Mouse (Mus musculus) Muller cell, postnatal 12 days (primary cell): ENCODE data around the gene Unc119b.
A peak's percentile ranks its signal among the peaks of the same experiment; 100 is the strongest.
"Not testable (repeated sequence)": the region's sequence is repeated elsewhere in the genome, so short reads cannot be mapped to it uniquely, and the experiment has no call there.

ENCODE experiments used
- DNase-seq: peaks from one replicate; pipeline ENCODE4 v3.0.0-alpha.2; 2015; ENCODE audit errors: inconsistent ontology term

Gene Unc119b

GRCm38 (mm10) chr5:115139124-115139523 lies 4.3 kb upstream of the Unc119b start:
- DNase-seq = no peak

GRCm38 (mm10) chr5:115133358-115134066 lies 1.3 kb downstream of the Unc119b start:
- DNase-seq = no peak

GRCm38 (mm10) chr5:115132465-115132864 lies 2.3 kb downstream of the Unc119b start:
- no peak for DNase-seq

GRCm38 (mm10) chr5:115129328-115129727 lies 5.4 kb downstream of the Unc119b start:
- DNase-seq = no peak

GRCm38 (mm10) chr5:115127421-115128179 lies 7.2 kb downstream of the Unc119b start:
- no peak for DNase-seq

- no peak for DNase-seq
These were observed 8.0 kb downstream of the Unc119b start for GRCm38 (mm10) chr5:115126578-115127312.

GRCm38 (mm10) chr5:115125211-115125871 lies 9.4 kb downstream of the Unc119b start:
- peak; percentile 81 for DNase-seq

GRCm38 (mm10) chr5:115124690-115125089 lies 10.1 kb downstream of the Unc119b start:
- no peak for DNase-seq

GRCm38 (mm10) chr5:115120978-115121377 lies 13.8 kb downstream of the Unc119b start:
- peak; percentile 49 for DNase-seq

GRCm38 (mm10) chr5:115118961-115119570 lies 15.7 kb downstream of the Unc119b start, which contains the start of gene Acads:
Acads (minus strand) TSS chr5:115119346.
- DNase-seq = peak; percentile 87

- no peak for DNase-seq
These were observed 17.3 kb downstream of the Unc119b start for GRCm38 (mm10) chr5:115117467-115117866.

- no peak for DNase-seq
These were observed 18.3 kb downstream of the Unc119b start for GRCm38 (mm10) chr5:115116426-115116825.

- DNase-seq = no peak
These were observed 20.3 kb downstream of the Unc119b start for GRCm38 (mm10) chr5:115114501-115114900.

- no peak for DNase-seq
These were observed 21.5 kb downstream of the Unc119b start for GRCm38 (mm10) chr5:115113244-115113643.

GRCm38 (mm10) chr5:115111156-115111555 lies 23.6 kb downstream of the Unc119b start:
- no peak for DNase-seq

- not testable (repeated sequence) for DNase-seq
These were observed 31.5 kb downstream of the Unc119b start for GRCm38 (mm10) chr5:115103253-115103652.

- no peak for DNase-seq
These were observed 32.5 kb downstream of the Unc119b start for GRCm38 (mm10) chr5:115102231-115102630.

- DNase-seq = no peak
These were observed 34.3 kb downstream of the Unc119b start for GRCm38 (mm10) chr5:115100473-115100872.

GRCm38 (mm10) chr5:115099991-115100390 lies 34.8 kb downstream of the Unc119b start:
- no peak for DNase-seq

GRCm38 (mm10) chr5:115099530-115099929 lies 35.2 kb downstream of the Unc119b start:
- DNase-seq = no peak

GRCm38 (mm10) chr5:115098195-115098594 lies 36.6 kb downstream of the Unc119b start, which contains the start of gene Gm10401:
Gm10401 (minus strand) TSS chr5:115098295.
- DNase-seq = no peak
